Mouse (Mus musculus): ENCODE results near the gene Zfp710.

GRCm38 (mm10) chr7:80030987-80031386, 6.4 kb downstream of the Zfp710 start:
- no peak for TF ChIP-seq CTCF (IDR thresholded peaks at IDR 0.05; ENCODE audit: control insufficient read depth, insufficient read depth, low read length)
- no peak for TF ChIP-seq POLR2A (IDR thresholded peaks at IDR 0.05; ENCODE audit: borderline replicate concordance, control insufficient read depth, low read depth, low read length)

All from bone marrow, adult 2 months (tissue).